Mouse (Mus musculus) adrenal gland, adult 10 weeks (tissue): ENCODE measurements around the gene Olfr889. TPM values are rescaled to one million over a fixed set of nuclear protein-coding genes. Genes with fewer than 3 reads are reported as not detected.

ENCODE experiments used
- polyA plus RNA-seq: library from polyadenylated mRNA; stranded (reverse); fragments of 350-450 nt; fragmentation: Illumina TruSeq; extraction: RNeasy Lipid Tissue Mini Kit (QIAGEN cat#74804); gene quantifications from one replicate; pipeline ENCODE4 v1.2.3, GENCODE M21; 2014; ENCODE audit warnings: low read depth, low replicate concordance

Gene Olfr889
- polyA plus RNA-seq = not detected

DNA sequence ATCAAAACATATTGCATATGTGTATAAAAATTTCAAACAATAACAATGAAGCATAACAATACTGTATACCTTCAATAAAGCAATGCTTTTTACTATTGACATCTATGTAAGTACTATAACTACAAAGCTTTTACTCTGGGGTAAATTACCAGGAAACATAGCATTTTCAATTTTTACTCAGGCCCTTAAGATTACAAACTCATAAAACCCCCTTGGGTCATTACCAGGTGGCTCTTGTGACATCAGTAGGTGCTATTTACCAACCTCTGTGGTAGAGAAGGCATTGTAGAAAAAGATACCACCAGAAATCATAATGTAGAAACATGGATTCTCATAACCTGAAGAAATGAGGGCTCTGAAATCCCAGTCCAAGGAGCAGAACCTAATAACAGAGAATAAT lies at the start of gene Olfr889:
TSS of gene Olfr889 (plus strand) at position 301 of the 400 bp plus-strand sequence.

DNA sequence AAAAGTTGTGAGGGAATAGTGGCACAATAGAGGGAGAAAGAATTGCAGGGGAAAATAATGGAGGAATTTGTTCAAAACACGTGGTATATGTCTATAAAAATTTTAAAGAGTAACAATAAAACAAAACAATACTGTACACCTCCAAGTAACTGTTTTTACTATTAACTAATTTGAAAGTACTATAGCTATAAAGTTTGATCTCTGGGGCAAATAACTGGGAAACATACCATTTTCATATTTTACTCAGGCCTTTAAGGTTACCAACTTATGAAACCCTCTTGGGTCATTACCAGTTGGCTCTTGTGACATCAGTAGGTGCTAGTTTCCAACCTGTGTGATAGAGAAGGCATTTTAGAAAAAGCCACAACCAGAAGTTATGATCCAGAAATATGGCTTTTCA lies 31.2 kb upstream of the Olfr889 start, which contains the start of gene Olfr887:
TSS of gene Olfr887 (plus strand) at position 301 of the 400 bp plus-strand sequence.

DNA sequence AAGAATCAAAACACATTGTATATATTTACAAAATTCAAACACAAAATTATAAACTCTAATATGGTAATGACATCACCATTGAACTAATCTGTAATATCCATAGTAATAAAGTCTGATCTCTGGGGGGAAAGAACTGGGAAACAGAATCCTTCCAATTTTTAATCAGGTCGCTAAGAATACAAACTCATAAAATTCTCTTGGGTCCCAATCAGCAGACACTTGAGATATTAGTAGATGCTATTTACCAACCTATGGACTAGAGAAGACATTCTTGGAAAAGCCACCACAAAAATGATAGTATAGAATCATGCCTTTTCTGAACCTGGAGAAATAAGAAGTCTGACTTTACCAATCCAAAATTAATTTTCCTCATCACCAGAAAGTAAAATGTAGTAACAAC lies 7.2 kb upstream of the Olfr889 start, which contains the start of gene Olfr888:
TSS of gene Olfr888 (plus strand) at position 301 of the 400 bp plus-strand sequence.

DNA sequence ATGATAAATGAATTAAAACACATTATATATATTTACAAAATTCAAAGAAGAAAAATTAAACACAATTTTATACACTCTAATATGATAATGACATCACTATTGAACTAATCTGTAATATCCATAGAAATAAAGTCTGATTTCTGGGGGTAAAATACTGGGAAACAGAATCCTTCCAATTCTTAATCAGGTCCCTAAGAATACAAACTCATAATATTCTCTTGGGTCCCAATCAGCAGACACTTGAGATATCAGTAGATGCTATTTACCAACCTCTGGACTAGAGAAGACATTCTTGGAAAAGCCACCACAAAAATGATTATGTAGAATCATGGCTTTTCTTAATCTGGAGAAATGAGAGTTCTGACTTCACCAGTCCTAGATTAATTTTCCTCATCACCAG lies 27.2 kb downstream of the Olfr889 start, which contains the start of gene Olfr890:
TSS of gene Olfr890 (plus strand) at position 301 of the 400 bp plus-strand sequence.

Other genes starting within 250 kb of the Olfr889 start
- not detected for gene Olfr145, start 218.5 kb upstream of the Olfr889 start, polyA plus RNA-seq
- not detected for gene Olfr878, start 197.4 kb upstream of the Olfr889 start, polyA plus RNA-seq
- gene Olfr881, start 123.4 kb upstream of the Olfr889 start, polyA plus RNA-seq = not detected
- not detected for gene Olfr883, start 89.4 kb upstream of the Olfr889 start, polyA plus RNA-seq
- not detected for gene Olfr884, start 68.6 kb upstream of the Olfr889 start, polyA plus RNA-seq
- not detected for gene Olfr885, start 53.9 kb upstream of the Olfr889 start, polyA plus RNA-seq
- not detected for gene Olfr887, start 31.1 kb upstream of the Olfr889 start, polyA plus RNA-seq
- gene Olfr888, start 7.1 kb upstream of the Olfr889 start, polyA plus RNA-seq = not detected
- not detected for gene Olfr890, start 27.3 kb downstream of the Olfr889 start, polyA plus RNA-seq
- not detected for gene Olfr891, start 65.6 kb downstream of the Olfr889 start, polyA plus RNA-seq
- not detected for gene Olfr893, start 93.2 kb downstream of the Olfr889 start, polyA plus RNA-seq
- gene Olfr894, start 102.9 kb downstream of the Olfr889 start, polyA plus RNA-seq = not detected
- not detected for gene Olfr143, start 137.6 kb downstream of the Olfr889 start, polyA plus RNA-seq
- gene Olfr895, start 152.7 kb downstream of the Olfr889 start, polyA plus RNA-seq = not detected
- gene Olfr896-ps1, start 175.9 kb downstream of the Olfr889 start, polyA plus RNA-seq = not detected
- gene Olfr25, start 213.9 kb downstream of the Olfr889 start, polyA plus RNA-seq = not detected
- not detected for gene Olfr898, start 233.2 kb downstream of the Olfr889 start, polyA plus RNA-seq